Mouse (Mus musculus) stomach, embryonic 16.5 days (tissue): Measurements from ENCODE around the gene Irx5. TPM values are rescaled to one million over a fixed set of nuclear protein-coding genes. Genes with fewer than 3 reads are reported as not detected.

Experiments
- ATAC-seq: fragments of 200-750 bp; cut with Nextera tagmentation; 2 replicates; pipeline ENCODE4 v1.8.0; 2017; ENCODE audit warnings: moderate number of reproducible peaks, moderate TSS enrichment; ENCODE audit not compliant: insufficient read depth, low FRiP score
- H3K27ac ChIP-seq: fragments of 300-500 bp; sonication (generic); 2 replicates; pipeline ENCODE4 v1.5.1; 2014; ENCODE audit warnings: low read length
- H3K27me3 ChIP-seq: fragments of 300-500 bp; sonication (generic); 2 replicates; pipeline ENCODE4 v1.6.1; 2014; ENCODE audit warnings: low read length, control low read depth, mixed read lengths; ENCODE audit not compliant: control insufficient read depth, insufficient read depth
- H3K36me3 ChIP-seq: fragments of 300-500 bp; sonication (generic); 2 replicates; pipeline ENCODE4 v1.6.1; 2014; ENCODE audit warnings: low read length; ENCODE audit not compliant: control insufficient read depth, insufficient read depth
- H3K4me1 ChIP-seq: fragments of 300-500 bp; sonication (generic); 2 replicates; pipeline ENCODE4 v1.6.1; 2014; ENCODE audit warnings: low read length, control low read depth, mixed read lengths; ENCODE audit not compliant: control insufficient read depth, insufficient read depth
- H3K4me2 ChIP-seq: fragments of 300-500 bp; sonication (generic); 2 replicates; pipeline ENCODE4 v1.6.1; 2014; ENCODE audit warnings: low read depth, low read length, mixed read lengths
- H3K4me3 ChIP-seq: fragments of 300-500 bp; sonication (generic); replicated peaks from 2 replicates; pipeline ENCODE4 v1.5.1; 2014; ENCODE audit warnings: mild to moderate bottlenecking, low read length
- H3K9ac ChIP-seq: fragments of 300-500 bp; sonication (generic); 2 replicates; pipeline ENCODE4 v1.6.1; 2014; ENCODE audit warnings: low read length
- H3K9me3 ChIP-seq: fragments of 300-500 bp; sonication (generic); replicated peaks from 2 replicates; pipeline ENCODE4 v1.6.1; 2016; ENCODE audit warnings: low read length, control low read depth; ENCODE audit not compliant: control insufficient read depth
- WGBS: fragments of 180-500 bp; shearing (Covaris S2); extraction: QIAGEN DNeasy Blood & Tissue Kit; methylation state at CpG from one replicate; pipeline ENCODE4 v1.1.7; 2014; 5-methylcytosine and 5-hydroxymethylcytosine counted together
- polyA plus RNA-seq: library from polyadenylated mRNA; unstranded; fragments of >200 nt; fragmentation: Nextera tagmentation; extraction: Ambion mirVana; gene quantifications from 2 replicates; pipeline ENCODE4 v1.2.1, GENCODE M21; 2015

Irx5 gene
- polyA plus RNA-seq, 1 experiment from 2014 or later: 1.5 TPM

DNA sequence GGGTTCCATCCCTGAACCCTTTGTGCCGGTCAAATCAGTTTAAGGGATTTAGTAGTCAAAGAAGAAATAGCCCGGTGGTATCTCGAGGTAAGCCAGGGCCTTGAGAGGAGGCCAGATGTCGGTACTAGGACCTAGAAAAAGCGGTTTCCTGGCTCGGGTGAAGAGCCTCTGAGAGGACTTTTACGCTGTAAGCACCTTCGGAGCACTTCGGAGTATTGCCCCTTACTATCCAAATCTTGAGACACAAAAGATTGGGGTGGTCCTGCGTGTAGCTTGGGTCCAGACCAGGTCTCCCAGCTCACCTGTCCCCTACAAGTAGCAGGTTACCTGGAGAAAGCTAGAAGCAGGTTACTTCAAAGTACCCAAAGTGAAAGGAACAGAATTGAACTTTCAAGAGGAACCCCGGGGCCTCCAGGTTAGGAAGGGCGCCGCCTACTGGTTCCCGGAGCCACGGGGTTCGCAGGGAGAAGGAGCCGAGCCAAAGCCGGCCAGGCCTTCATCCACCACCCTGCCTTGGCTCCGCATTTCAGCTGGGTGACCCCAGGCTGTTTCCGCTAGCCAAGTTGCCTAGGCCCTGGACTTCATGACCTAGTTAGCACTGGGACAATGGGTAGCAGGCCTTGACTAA, 6.8 kb downstream of the Irx5 start:
- Histone ChIP-seq H3K27me3 (peaks cover 77% of the 10 kb centered on the region), H3K4me3 (peak overlapping the region; percentile 26), H3K27ac (peak overlapping the region; percentile 43; the same call in 1 of the 2 replicates), H3K9ac (0 out of 2 replicates have a peak overlapping the region, but pooled peaks have one; percentile 55), H3K36me3 (no peaks in the 10 kb centered on the region), H3K4me1 (0 out of 2 replicates have a peak, but pooled peaks cover 4% of the 10 kb centered on the region), H3K4me2 (peak overlapping the region; percentile 38), H3K9me3 (no peaks in the 10 kb centered on the region)
- 7% methylated on average over 20 of the region's 20 CpGs for WGBS
- no peak for ATAC-seq

DNA sequence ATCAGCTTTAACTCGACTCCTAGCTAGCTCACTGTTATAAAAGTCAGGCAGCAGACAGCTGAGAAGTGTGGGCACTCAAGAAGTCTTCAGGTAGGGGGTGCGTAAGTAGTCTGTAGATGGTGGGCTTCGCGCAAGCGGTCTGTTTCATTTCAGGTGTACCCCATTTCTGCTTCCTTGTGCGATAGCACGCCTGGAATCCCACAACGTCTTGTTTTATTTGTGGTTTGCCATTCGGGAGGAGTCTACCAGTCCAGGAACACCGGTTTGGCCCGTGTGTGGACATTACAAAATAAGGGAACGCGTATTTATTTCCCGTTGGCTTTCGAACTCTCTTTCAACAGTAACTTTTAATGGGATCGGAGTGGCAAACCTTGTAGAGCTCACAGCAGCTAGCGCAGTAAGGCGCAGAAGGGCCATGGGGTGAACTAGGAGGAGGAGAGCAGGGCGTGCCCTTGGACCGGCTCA, 7.4 kb downstream of the Irx5 start:
- H3K27ac ChIP-seq: peak overlapping the region; percentile 43; the same call in 1 of the 2 replicates
- H3K36me3 ChIP-seq: no peaks in the 10 kb centered on the region
- H3K4me2 ChIP-seq: peak overlapping the region; percentile 38
- no peak for ATAC-seq
- H3K4me3 ChIP-seq: peak overlapping the region; percentile 26
- H3K9ac ChIP-seq: 0 out of 2 replicates have a peak overlapping the region, but pooled peaks have one; percentile 34
- 0 out of 2 replicates have a peak, but pooled peaks cover 4% of the 10 kb centered on the region for H3K4me1 ChIP-seq
- 12% methylated on average over 20 of the region's 20 CpGs for WGBS
- peaks cover 71% of the 10 kb centered on the region for H3K27me3 ChIP-seq
- H3K9me3 ChIP-seq: no peaks in the 10 kb centered on the region

- WGBS: 2% methylated on average over 36 of the region's 36 CpGs
- Histone ChIP-seq H3K4me2 (peak overlapping the region; percentile 38), H3K27ac (peak overlapping the region; percentile 22; the same call in 1 of the 2 replicates)
These were observed 8.0 kb downstream of the Irx5 start for GRCm38 (mm10) chr8:92365241-92365943.

GRCm38 (mm10) chr8:92365944-92366735, 8.7 kb downstream of the Irx5 start:
- Histone ChIP-seq H3K4me3 (no peak overlapping the region), H3K27me3 (peaks cover 62% of the 10 kb centered on the region)

More at GRCm38 (mm10) chr8:92365241-92365943, 8.0 kb downstream of the Irx5 start:
- no peak overlapping the region for H3K9ac ChIP-seq
- H3K9me3 ChIP-seq: no peaks in the 10 kb centered on the region
- 0 out of 2 replicates have a peak, but pooled peaks cover under 1% of the 10 kb centered on the region for H3K4me1 ChIP-seq
- ATAC-seq: no peak
- H3K36me3 ChIP-seq: no peaks in the 10 kb centered on the region
- 0 out of 2 replicates have a peak overlapping the region, but pooled peaks have one; percentile 2 for H3K4me3 ChIP-seq
- H3K27me3 ChIP-seq: peaks cover 66% of the 10 kb centered on the region

GRCm38 (mm10) chr8:92366736-92367267, 9.4 kb downstream of the Irx5 start:
- Histone ChIP-seq H3K27me3 (peaks cover 57% of the 10 kb centered on the region), H3K4me1 (no peaks in the 10 kb centered on the region), H3K4me2 (peak overlapping the region; percentile 25), H3K36me3 (no peaks in the 10 kb centered on the region), H3K9me3 (no peaks in the 10 kb centered on the region), H3K4me3 (no peak overlapping the region), H3K9ac (no peak overlapping the region), H3K27ac (no peak overlapping the region)
- 10% methylated on average over 20 of the region's 20 CpGs for WGBS
- ATAC-seq: 0 out of 2 replicates have a peak, but pooled peaks have one; percentile 14

More at GRCm38 (mm10) chr8:92365944-92366735, 8.7 kb downstream of the Irx5 start:
- Histone ChIP-seq H3K4me1 (no peaks in the 10 kb centered on the region), H3K27ac (no peak overlapping the region), H3K36me3 (no peaks in the 10 kb centered on the region), H3K4me2 (peak overlapping the region; percentile 38; the same call in 1 of the 2 replicates), H3K9me3 (no peaks in the 10 kb centered on the region), H3K9ac (no peak overlapping the region)
- WGBS: 9% methylated on average over 26 of the region's 26 CpGs
- ATAC-seq: no peak

GRCm38 (mm10) chr8:92379524-92379923, 22.1 kb downstream of the Irx5 start:
- Histone ChIP-seq H3K9ac (no peak overlapping the region), H3K4me2 (no peak overlapping the region; the same call in 1 of the 2 replicates), H3K27me3 (peaks cover 4% of the 10 kb centered on the region), H3K36me3 (no peaks in the 10 kb centered on the region), H3K4me1 (no peaks in the 10 kb centered on the region), H3K9me3 (no peaks in the 10 kb centered on the region), H3K27ac (no peak overlapping the region), H3K4me3 (no peak overlapping the region)
- 0 out of 2 replicates have a peak, but pooled peaks have one; percentile 25 for ATAC-seq
- 18% methylated on average over 6 of the region's 6 CpGs for WGBS

DNA sequence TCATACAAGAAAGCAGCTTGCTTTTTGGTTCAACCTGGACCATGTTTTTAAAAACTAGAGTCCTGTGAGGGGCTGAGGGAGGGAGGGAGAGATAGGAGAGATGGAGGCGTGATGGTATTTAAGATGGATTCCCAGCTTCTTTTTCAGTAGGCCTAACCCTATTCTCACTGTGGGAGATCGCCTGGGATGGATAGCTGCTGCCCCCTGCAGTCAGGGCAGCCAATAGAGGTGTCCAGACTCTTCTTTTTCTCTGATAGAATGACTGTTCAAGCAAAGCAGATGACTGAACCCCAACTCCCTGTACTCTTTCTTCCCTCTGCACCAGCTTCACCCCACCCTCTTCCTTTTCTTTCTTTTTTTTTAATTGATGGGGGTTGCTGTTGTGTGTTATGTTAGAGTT, 23.1 kb downstream of the Irx5 start:
- H3K27me3 ChIP-seq: peaks cover 4% of the 10 kb centered on the region
- H3K4me2 ChIP-seq: no peak overlapping the region
- H3K4me3 ChIP-seq: no peak overlapping the region
- H3K27ac ChIP-seq: no peak overlapping the region
- H3K36me3 ChIP-seq: no peaks in the 10 kb centered on the region
- no peak overlapping the region for H3K9ac ChIP-seq
- H3K9me3 ChIP-seq: no peaks in the 10 kb centered on the region
- no peaks in the 10 kb centered on the region for H3K4me1 ChIP-seq
- no peak for ATAC-seq
- WGBS: 48% methylated on average over 2 of the region's 2 CpGs

GRCm38 (mm10) chr8:92387893-92388292, 30.5 kb downstream of the Irx5 start:
- Histone ChIP-seq H3K27ac (no peak overlapping the region), H3K4me1 (no peaks in the 10 kb centered on the region), H3K27me3 (peaks cover 7% of the 10 kb centered on the region; the same call in 1 of the 2 replicates), H3K36me3 (no peaks in the 10 kb centered on the region), H3K9me3 (no peaks in the 10 kb centered on the region), H3K4me2 (no peak overlapping the region), H3K4me3 (no peak overlapping the region), H3K9ac (no peak overlapping the region)
- 74% methylated on average over 4 of the region's 4 CpGs for WGBS
- no peak for ATAC-seq
